Mouse (Mus musculus): ENCODE results near the gene Bbs9.
"Not testable (repeated sequence)": the region's sequence is repeated elsewhere in the genome, so short reads cannot be mapped to it uniquely, and the experiment has no call there.

Gene Bbs9

GRCm38 (mm10) chr9:22690234-22690633 is 214.7 kb downstream of the Bbs9 start:
- DNase-seq (ENCODE audit: low read depth, low spot score): no peak

- DNase-seq (ENCODE audit: low read depth, low spot score): no peak
Observed at GRCm38 (mm10) chr9:22695392-22695791, 219.9 kb downstream of the Bbs9 start.

GRCm38 (mm10) chr9:22696809-22697374 is 221.4 kb downstream of the Bbs9 start:
- no peak for DNase-seq (ENCODE audit: low read depth, low spot score)

- DNase-seq (ENCODE audit: low read depth, low spot score): no peak
Observed at GRCm38 (mm10) chr9:22697811-22698210, 222.3 kb downstream of the Bbs9 start.

- DNase-seq (ENCODE audit: low read depth, low spot score): no peak
Observed at GRCm38 (mm10) chr9:22698501-22698900, 223.0 kb downstream of the Bbs9 start.

GRCm38 (mm10) chr9:22702065-22702611 is 226.6 kb downstream of the Bbs9 start:
- DNase-seq (ENCODE audit: low read depth, low spot score): no peak

GRCm38 (mm10) chr9:22702812-22703367 is 227.4 kb downstream of the Bbs9 start:
- DNase-seq (ENCODE audit: low read depth, low spot score): no peak

- DNase-seq (ENCODE audit: low read depth, low spot score): no peak
Observed at GRCm38 (mm10) chr9:22703541-22703940, 228.0 kb downstream of the Bbs9 start.

- no peak for DNase-seq (ENCODE audit: low read depth, low spot score)
Observed at GRCm38 (mm10) chr9:22707166-22707913, 231.8 kb downstream of the Bbs9 start.

GRCm38 (mm10) chr9:22708970-22709726 is 233.6 kb downstream of the Bbs9 start:
- peak; percentile 42 for DNase-seq (ENCODE audit: low read depth, low spot score)

- DNase-seq (ENCODE audit: low read depth, low spot score): no peak
Observed at GRCm38 (mm10) chr9:22710032-22710431, 234.5 kb downstream of the Bbs9 start.

- DNase-seq (ENCODE audit: low read depth, low spot score): no peak
Observed at GRCm38 (mm10) chr9:22711339-22711738, 235.8 kb downstream of the Bbs9 start.

- DNase-seq (ENCODE audit: low read depth, low spot score): no peak
Observed at GRCm38 (mm10) chr9:22712743-22713142, 237.2 kb downstream of the Bbs9 start.

- DNase-seq (ENCODE audit: low read depth, low spot score): not testable (repeated sequence)
Observed at GRCm38 (mm10) chr9:22713286-22713685, 237.8 kb downstream of the Bbs9 start.

- DNase-seq (ENCODE audit: low read depth, low spot score): no peak
Observed at GRCm38 (mm10) chr9:22717583-22717982, 242.1 kb downstream of the Bbs9 start.

GRCm38 (mm10) chr9:22718174-22718823 is 242.8 kb downstream of the Bbs9 start:
- no peak for DNase-seq (ENCODE audit: low read depth, low spot score)

- no peak for DNase-seq (ENCODE audit: low read depth, low spot score)
Observed at GRCm38 (mm10) chr9:22732646-22733045, 257.1 kb downstream of the Bbs9 start.

GRCm38 (mm10) chr9:22734954-22735353 is 259.4 kb downstream of the Bbs9 start:
- DNase-seq (ENCODE audit: low read depth, low spot score): no peak

- no peak for DNase-seq (ENCODE audit: low read depth, low spot score)
Observed at GRCm38 (mm10) chr9:22735385-22735784, 259.9 kb downstream of the Bbs9 start.

GRCm38 (mm10) chr9:22737893-22738292 is 262.4 kb downstream of the Bbs9 start:
- no peak for DNase-seq (ENCODE audit: low read depth, low spot score)

GRCm38 (mm10) chr9:22738861-22739260 is 263.3 kb downstream of the Bbs9 start:
- DNase-seq (ENCODE audit: low read depth, low spot score): no peak
